Mouse (Mus musculus) midbrain, embryonic 12.5 days (tissue): Measurements from ENCODE around the gene Hexim1. TPM values are rescaled to one million over a fixed set of nuclear protein-coding genes. Genes with fewer than 3 reads are reported as not detected.

Experiments used
- polyA plus RNA-seq: library from polyadenylated mRNA; unstranded; fragments of >200 nt; fragmentation: Nextera tagmentation; extraction: Ambion mirVana; gene quantifications from 2 replicates; pipeline ENCODE4 v1.2.1, GENCODE M21; 2016

Hexim1 gene
- polyA plus RNA-seq, 1 experiment from 2014 or later = 3.1 TPM

Other genes with a start within 250 kb of the Hexim1 start
- gene Eftud2, start 235.2 kb upstream of the Hexim1 start, polyA plus RNA-seq = 238 and 242 TPM in 2 replicates
- 1.8 and 2.3 TPM in 2 replicates for gene Ccdc103, start 235.0 kb upstream of the Hexim1 start, polyA plus RNA-seq
- gene Fam187a, start 231.1 kb upstream of the Hexim1 start, polyA plus RNA-seq = not detected in 2 replicates
- not detected in 2 replicates for gene Gfap, start 215.3 kb upstream of the Hexim1 start, polyA plus RNA-seq
- 9.1 and 9.7 TPM in 2 replicates for gene Kif18b, start 191.1 kb upstream of the Hexim1 start, polyA plus RNA-seq
- 12.7 and 15.3 TPM in 2 replicates for gene C1ql1, start 169.5 kb upstream of the Hexim1 start, polyA plus RNA-seq
- 41.3 and 44.8 TPM in 2 replicates for gene Nmt1, start 88.0 kb upstream of the Hexim1 start, polyA plus RNA-seq
- 163 and 174 TPM in 2 replicates for gene Dcakd, start 87.9 kb upstream of the Hexim1 start, polyA plus RNA-seq
- gene Plcd3, start 14.6 kb upstream of the Hexim1 start, polyA plus RNA-seq = 0.79 and 1.1 TPM in 2 replicates
- gene Acbd4, start 14.5 kb upstream of the Hexim1 start, polyA plus RNA-seq = 7.5 and 8.4 TPM in 2 replicates
- 9.7 and 10.5 TPM in 2 replicates for gene Hexim2, start 16.2 kb downstream of the Hexim1 start, polyA plus RNA-seq
- gene Fmnl1, start 54.9 kb downstream of the Hexim1 start, polyA plus RNA-seq = 1.3 and 1.8 TPM in 2 replicates
- gene 1700023F06Rik, start 92.3 kb downstream of the Hexim1 start, polyA plus RNA-seq = not detected in 2 replicates
- gene Spata32, start 102.2 kb downstream of the Hexim1 start, polyA plus RNA-seq = 0.21 TPM in 1 of 2 replicates, not detected in the other
- gene Map3k14, start 151.2 kb downstream of the Hexim1 start, polyA plus RNA-seq = 6.0 and 7.8 TPM in 2 replicates
- gene Arhgap27, start 247.5 kb downstream of the Hexim1 start, polyA plus RNA-seq = 4.3 and 4.4 TPM in 2 replicates